Mouse (Mus musculus): Measurements from ENCODE around the gene Tmtc1.

The Tmtc1 gene

DNA sequence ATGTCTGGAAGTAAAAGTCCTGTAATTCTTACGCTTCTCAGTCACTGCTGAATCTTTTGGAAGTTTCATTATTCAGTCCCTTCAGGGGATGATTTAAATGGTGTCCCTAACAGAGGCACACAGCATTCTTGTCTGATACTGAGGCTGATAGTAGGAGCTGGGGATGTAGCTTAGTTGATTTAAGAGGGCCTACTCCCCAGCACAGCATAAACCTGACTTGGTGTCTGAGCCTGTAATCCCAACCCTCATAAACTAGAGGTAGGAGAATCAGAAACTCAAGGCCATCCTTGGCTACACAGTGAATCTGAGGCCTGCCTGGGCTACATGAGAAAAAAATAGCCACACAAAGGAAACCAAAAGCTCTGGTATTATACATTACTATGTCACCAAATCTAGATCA lies 77.6 kb downstream of the Tmtc1 start:
- no peak for DNase-seq

GRCm38 (mm10) chr6:148363162-148363561 lies 81.0 kb downstream of the Tmtc1 start:
- DNase-seq: no peak

GRCm38 (mm10) chr6:148362475-148362874 lies 81.7 kb downstream of the Tmtc1 start:
- DNase-seq: no peak

GRCm38 (mm10) chr6:148359348-148359905 lies 84.8 kb downstream of the Tmtc1 start:
- DNase-seq: no peak

DNA sequence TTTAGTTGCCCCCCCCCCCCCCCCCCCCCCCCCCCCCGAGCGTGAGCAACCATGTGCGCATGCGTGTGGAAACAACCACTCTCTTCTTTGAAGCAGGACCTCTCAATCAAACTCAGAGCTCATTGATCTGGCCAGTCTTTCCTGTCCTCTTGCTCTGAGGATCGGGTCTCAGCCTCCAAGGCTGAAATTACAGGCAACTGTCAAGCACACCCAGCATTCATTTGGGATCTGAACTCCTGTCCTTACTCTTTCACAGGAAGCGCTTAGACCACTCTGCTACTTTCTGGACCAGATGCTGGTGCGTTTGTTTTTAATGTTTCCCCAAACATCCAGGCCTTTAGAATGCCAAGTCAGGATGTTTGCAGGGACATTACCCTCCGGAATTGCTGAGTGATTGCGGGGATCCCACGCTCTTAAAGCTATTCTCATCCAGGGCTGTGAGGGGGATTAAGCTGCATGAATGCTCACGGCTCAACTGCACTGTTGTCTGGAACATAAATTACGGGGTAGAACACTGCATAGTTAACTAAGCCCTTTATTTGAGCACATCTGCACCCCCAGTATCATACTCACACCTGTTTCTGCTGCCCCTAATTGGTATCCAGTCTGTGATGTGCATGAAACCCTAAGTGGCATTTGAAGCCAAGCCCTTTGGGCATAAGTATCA lies 85.5 kb downstream of the Tmtc1 start:
- no peak for DNase-seq

DNA sequence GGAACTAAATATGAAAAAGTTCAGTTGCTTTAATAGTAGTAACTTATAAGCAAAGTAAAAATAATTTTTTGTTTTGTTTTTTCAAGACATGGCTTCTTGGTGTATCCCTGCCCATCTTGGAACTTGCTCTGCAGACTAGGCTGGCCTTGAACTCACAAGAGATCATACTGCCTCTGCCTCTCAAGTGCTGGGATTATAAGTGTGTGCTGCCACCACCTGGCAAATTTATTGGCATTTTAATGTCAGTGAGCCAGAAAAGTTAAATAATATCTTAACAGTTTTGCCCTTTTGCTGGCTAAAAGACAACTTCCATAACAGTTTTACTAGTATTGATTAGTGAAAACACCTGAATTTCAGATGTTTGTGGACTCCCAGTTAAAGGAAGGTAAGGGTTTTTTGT lies 88.0 kb downstream of the Tmtc1 start:
- no peak for DNase-seq

- DNase-seq: peak; percentile 14 to 30
These were observed 89.4 kb downstream of the Tmtc1 start for GRCm38 (mm10) chr6:148354509-148355474.

GRCm38 (mm10) chr6:148354151-148354508 lies 90.1 kb downstream of the Tmtc1 start:
- peak in 1 of 2 experiments; percentile 5 for DNase-seq

GRCm38 (mm10) chr6:148345001-148345400 lies 99.2 kb downstream of the Tmtc1 start:
- DNase-seq: no peak

DNA sequence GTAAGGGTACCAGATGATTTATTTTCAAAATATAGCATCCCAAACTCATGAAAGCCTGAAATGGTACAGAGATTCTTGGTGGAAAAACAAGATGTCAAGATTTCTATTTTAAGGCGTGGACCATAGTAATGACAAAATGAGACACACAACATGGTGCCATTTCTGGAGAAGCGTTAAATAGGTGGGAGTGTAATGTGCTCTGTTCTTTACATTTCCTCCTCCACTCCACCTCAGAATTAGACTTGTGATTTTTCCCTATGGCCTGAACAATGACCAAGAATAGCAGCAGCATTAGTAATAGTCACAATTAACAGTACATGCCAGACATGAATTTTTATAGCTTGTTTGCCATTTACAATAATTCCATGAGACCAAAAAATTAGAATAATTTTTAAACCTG lies 102.0 kb downstream of the Tmtc1 start:
- DNase-seq: no peak

DNA sequence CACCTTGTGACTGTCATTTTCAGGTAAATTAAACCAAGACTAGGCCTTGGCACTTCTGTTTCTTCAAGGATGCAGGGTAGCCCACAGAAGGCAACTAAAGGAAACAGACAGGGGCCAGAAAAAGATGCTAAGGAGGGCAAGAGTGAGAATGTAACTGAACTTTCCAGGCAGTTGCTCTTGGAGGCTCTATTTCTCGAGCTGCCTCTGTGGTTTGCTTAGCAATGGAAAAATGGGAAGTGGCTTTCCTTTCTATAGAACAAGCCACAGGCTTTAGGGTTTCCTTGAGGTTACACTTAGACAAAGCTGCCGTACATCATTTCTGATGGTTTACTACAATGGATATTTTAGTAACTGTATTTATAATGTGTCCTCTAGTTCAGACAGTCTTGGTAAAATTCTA lies 102.4 kb downstream of the Tmtc1 start:
- no peak for DNase-seq

DNA sequence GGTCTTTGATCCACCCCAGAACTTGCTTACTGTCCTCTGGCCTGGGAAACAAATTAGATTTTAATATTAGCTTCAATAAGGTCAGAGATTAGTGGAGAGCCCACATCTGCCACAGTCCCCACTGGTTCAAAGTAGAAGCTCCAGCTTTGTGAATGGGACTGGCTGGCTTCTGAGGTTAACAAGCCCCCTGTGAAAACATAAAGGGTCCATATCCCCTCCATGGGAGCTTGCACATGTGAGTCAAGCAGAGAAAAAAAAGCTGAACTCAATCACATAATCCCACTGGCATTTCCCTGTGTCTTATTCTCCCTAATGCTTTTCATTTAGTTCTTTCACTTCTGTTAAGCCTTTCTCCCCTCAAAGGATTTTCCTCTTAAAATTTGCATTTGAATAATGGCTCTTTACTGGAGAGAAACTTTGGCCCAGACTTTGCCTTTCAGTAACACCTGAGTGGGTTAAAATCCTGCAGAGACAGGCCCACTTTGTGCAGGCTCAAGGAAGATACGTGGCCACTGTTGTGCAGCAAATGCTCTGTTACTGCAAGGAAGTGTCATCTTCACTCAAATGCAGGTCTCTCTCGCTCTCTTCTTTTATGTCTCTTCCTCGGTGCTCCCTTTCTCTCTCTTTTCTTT lies 105.7 kb downstream of the Tmtc1 start:
- no peak for DNase-seq

DNA sequence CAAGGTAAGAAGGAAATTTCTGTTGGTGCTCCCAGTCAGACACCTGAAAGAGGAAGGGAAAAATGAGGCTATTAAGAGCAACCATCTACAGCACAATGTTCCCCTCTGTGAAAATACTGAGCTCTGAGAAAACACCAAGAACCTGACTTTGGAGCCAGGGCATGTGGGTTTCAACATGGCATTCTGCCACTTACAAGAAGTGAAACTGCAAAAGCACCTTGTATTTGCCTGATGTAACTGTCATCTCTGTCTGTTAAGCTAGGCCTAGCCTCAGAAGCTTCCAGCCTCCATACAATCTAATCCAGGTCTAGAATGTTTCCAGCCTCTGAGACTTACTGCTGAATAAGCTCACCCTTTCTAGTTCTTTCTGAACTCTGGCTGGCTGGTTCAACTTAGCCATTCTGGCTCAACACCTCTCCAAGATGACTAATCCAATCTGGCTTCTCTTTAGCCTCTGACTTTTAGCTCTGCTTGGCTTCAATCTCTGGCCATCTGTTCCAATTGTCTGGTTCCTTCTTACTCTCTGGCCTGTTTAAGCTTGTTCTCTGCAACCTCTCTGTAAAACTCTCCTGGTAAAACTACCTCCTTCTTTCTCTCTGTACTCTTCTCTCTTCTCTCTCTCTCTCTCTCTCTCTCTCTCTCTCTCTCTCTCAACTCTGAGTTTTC lies 107.8 kb downstream of the Tmtc1 start:
- no peak for DNase-seq

DNA sequence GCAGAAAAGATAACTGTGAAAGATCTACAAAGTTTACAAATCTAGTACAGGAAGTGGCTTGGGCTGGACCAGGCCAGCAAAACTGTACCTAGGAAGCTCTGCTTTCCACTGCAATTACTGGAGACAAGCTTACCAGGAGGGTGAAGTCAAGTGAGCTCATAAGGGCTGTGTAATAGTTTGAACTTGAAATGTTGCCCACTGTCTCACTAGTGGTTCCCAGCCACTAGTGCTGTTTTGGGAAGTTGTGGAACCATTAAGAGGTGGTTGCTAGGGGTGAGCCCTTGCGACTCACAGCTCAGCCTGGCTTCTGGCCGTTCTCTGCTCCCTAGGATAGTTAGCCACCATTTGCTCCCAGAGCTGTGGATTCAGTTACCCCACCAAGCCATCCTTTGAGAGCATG lies 112.3 kb downstream of the Tmtc1 start:
- no peak for DNase-seq

DNA sequence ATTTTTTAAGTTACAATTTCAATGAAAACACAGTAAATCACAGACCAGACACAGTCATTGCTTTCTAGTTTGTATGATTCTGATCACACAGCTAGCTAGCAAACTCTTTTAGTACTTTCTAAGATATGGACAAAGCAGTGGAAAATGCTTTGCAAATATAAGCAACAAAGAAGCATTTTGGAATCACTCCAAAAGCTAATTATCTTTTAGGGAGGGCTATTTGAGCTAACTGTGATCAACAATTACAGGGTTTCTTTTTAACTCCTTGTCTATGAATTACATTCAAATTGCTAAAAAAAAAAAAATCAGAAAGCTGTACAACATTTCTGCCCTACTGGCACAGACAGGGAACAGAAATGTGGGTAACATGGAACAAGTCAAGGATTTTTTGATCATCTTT lies 114.2 kb downstream of the Tmtc1 start:
- no peak for DNase-seq

DNA sequence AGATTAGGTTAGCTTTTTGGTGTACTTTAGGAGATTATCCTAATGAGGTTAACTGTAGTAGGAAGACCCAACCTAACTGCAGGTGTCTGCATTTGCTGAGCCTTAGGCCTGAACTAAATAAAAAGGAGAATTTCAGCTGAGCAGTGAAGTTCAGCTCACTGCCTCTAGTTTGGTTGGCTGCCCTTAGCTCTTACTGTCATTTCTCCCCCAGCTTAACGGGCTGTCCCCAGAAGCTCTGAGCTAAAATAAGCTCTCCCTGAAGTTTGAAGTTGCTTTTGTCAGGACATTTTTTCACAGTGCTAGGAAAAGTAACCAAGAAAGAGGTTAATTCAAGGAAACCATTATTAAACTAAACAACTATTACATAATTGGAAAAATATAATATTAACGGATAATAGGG lies 115.3 kb downstream of the Tmtc1 start:
- DNase-seq: no peak

DNA sequence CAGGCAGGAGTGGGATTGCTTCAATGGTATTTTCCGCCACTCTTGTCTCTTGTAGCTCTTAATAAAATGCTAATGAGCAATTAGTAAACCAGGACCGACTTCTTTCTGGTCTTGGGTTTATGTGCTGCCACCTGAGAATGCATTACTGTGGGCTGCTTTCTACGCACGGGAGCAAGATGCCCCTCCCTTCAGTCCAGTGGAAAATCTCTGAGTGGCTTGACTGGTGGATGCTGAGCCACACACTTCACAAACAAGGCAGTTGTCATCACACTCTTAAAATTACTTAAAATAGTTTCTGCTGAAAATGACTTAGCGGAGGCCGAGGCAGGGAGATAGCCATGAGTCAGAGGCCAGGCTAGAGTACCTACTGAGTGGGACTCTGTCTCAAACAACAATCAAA lies 116.1 kb downstream of the Tmtc1 start:
- no peak for DNase-seq

- DNase-seq: no peak
These were observed 125.5 kb downstream of the Tmtc1 start for GRCm38 (mm10) chr6:148318736-148319135.

- DNase-seq: no peak
These were observed 128.6 kb downstream of the Tmtc1 start for GRCm38 (mm10) chr6:148315571-148316080.

DNA sequence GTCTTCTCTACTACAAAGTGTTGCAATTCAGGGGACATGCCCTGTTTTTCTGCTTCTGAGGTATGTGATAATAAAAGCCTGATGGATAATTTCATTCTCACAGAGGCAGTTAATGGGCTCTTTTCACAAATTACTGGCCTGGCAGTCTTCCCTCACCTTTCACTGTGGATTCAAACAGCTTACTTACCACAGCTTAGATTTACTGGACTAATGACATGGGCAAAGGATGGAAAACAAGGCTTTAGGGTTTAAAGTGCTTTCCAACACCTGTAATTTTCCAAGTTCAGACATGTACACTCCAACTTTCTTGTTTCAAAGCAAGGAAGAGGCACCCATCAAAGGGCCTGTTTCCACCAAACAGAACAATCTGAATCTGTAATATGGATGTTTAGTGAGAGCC lies 129.1 kb downstream of the Tmtc1 start:
- no peak for DNase-seq

DNA sequence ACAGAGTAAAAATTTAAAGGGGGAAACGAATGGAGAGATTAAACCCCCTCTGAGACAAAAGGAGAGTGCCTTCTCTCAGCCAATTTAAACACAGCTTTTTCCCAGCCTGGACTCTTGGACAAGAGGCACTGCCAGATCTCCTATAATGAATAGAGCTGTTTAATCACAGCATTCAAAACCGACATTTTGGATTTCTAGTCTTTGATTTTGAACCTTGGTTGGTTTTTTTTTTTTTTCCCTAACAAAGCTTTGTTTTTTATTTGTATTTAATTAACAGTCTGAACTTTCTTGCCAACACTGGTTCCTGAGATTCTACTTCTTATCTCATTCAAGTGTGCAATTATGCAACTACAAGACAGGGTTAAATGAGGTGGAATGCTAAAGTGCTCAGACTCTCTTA lies 133.2 kb downstream of the Tmtc1 start:
- DNase-seq: no peak

GRCm38 (mm10) chr6:148305821-148306220 lies 138.4 kb downstream of the Tmtc1 start:
- DNase-seq: no peak

DNA sequence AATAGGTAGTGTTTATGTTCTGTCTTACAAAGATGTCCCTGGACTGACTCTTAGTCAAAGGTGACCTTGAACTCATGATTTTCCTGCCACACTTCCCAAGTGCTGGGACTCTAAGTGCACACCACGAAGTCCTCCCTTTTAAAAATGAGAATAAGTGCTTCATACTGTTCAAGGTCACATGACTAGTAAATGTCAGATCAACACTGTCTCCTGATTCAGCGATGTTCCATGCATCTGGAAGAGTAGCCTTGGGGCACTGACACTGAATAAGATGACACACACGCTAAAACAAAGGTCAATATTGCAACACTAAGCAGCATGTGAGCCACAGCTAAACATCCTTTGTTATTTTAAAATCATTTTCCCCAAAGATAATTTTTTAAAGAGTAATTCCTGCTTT lies 139.0 kb downstream of the Tmtc1 start:
- DNase-seq: no peak
